Mouse (Mus musculus) heart, postnatal 36 days (tissue): ENCODE results near the gene Plcd1. TPM values are rescaled to one million over a fixed set of nuclear protein-coding genes. Genes with fewer than 3 reads are reported as not detected.

Source experiments
- DNase-seq, 2 experiments: peaks; one replicate each; pipeline ENCODE4 v3.0.0; 2021 to 2022
- intact Hi-C: fragments of 180-260 bp; cut with DNase I; formaldehyde crosslinking; loops from one replicate; pipeline ENCODE4 v1.15.1; 2025
- total RNA-seq, 2 experiments: library from RNA; stranded (reverse); gene quantifications; 2 replicates each; pipeline ENCODE4 v1.2.3; 2021

Plcd1 gene
- total RNA-seq, 2 experiments from 2014 or later: 18.2 to 20.3 TPM

GRCm38 (mm10) chr9:119063036-119063644 lies 30.2 kb downstream of the Plcd1 start:
- intact Hi-C loops: loop anchor here (10.0 kb wide), 1 partner anchor 478 kb away; no protein-coding TSS in a partner anchor
- DNase-seq: no peak

- DNase-seq: no peak
- intact Hi-C loops: loop anchor here (10.0 kb wide), 1 partner anchor 476 kb away; no protein-coding TSS in a partner anchor
Observed at GRCm38 (mm10) chr9:119060701-119061100, 32.6 kb downstream of the Plcd1 start.

- no peak for DNase-seq
- intact Hi-C loops: no loop called here
Observed at GRCm38 (mm10) chr9:119058245-119058644, 35.1 kb downstream of the Plcd1 start.

GRCm38 (mm10) chr9:119055336-119055735 lies 38.0 kb downstream of the Plcd1 start:
- intact Hi-C loops: no loop called here
- no peak for DNase-seq

GRCm38 (mm10) chr9:119053964-119054576 lies 39.2 kb downstream of the Plcd1 start:
- intact Hi-C loops: no loop called here
- DNase-seq: no peak

- intact Hi-C loops: no loop called here
- no peak for DNase-seq
Observed at GRCm38 (mm10) chr9:119052154-119052944, 41.0 kb downstream of the Plcd1 start, which contains the start of gene Vill. Gene Vill, plus strand, starts transcription at chr9:119052778.

- intact Hi-C loops: no loop called here
- no peak for DNase-seq
Observed at GRCm38 (mm10) chr9:119051158-119051557, 42.1 kb downstream of the Plcd1 start.

GRCm38 (mm10) chr9:119048182-119048903 lies 45.0 kb downstream of the Plcd1 start:
- intact Hi-C loops: no loop called here
- DNase-seq: no peak

GRCm38 (mm10) chr9:119040101-119040775 lies 53.1 kb downstream of the Plcd1 start:
- intact Hi-C loops: no loop called here
- DNase-seq: no peak

GRCm38 (mm10) chr9:119038574-119038973 lies 54.7 kb downstream of the Plcd1 start:
- no peak for DNase-seq
- intact Hi-C loops: no loop called here

- DNase-seq: peak; percentile 23 to 33
- intact Hi-C loops: no loop called here
Observed at GRCm38 (mm10) chr9:119037076-119037730, 56.1 kb downstream of the Plcd1 start.

- intact Hi-C loops: no loop called here
- peak; percentile 84 to 88 for DNase-seq
Observed at GRCm38 (mm10) chr9:119035836-119036235, 57.5 kb downstream of the Plcd1 start.

- intact Hi-C loops: no loop called here
- DNase-seq: no peak
Observed at GRCm38 (mm10) chr9:119034676-119035665, 58.3 kb downstream of the Plcd1 start.

GRCm38 (mm10) chr9:119034069-119034468 lies 59.2 kb downstream of the Plcd1 start:
- no peak for DNase-seq
- intact Hi-C loops: no loop called here

- DNase-seq: no peak
- intact Hi-C loops: no loop called here
Observed at GRCm38 (mm10) chr9:119033111-119033921, 60.0 kb downstream of the Plcd1 start.

GRCm38 (mm10) chr9:119032538-119032937 lies 60.8 kb downstream of the Plcd1 start:
- intact Hi-C loops: no loop called here
- no peak for DNase-seq

GRCm38 (mm10) chr9:119031772-119032171 lies 61.5 kb downstream of the Plcd1 start:
- DNase-seq: peak; percentile 70 to 76
- intact Hi-C loops: loop anchor here (2.0 kb wide), 1 partner anchor 35 kb away; no protein-coding TSS in a partner anchor

GRCm38 (mm10) chr9:119031038-119031437 lies 62.3 kb downstream of the Plcd1 start:
- intact Hi-C loops: loop anchor here (2.0 kb wide), 1 partner anchor 36 kb away; no protein-coding TSS in a partner anchor

More at GRCm38 (mm10) chr9:119031038-119031437, 62.3 kb downstream of the Plcd1 start:
- DNase-seq: no peak
